Mouse (Mus musculus): ENCODE measurements around the gene Pak6.

Gene Pak6

GRCm38 (mm10) chr2:118697311-118697877 is 34.3 kb downstream of the Pak6 start:
- no peak for DNase-seq (ENCODE audit: low read depth, low spot score)

- DNase-seq (ENCODE audit: low read depth, low spot score): no peak
These were observed 34.9 kb downstream of the Pak6 start for GRCm38 (mm10) chr2:118697955-118698354.

GRCm38 (mm10) chr2:118700179-118701062 is 37.3 kb downstream of the Pak6 start:
- DNase-seq (ENCODE audit: low read depth, low spot score): no peak

GRCm38 (mm10) chr2:118701161-118701560 is 38.1 kb downstream of the Pak6 start:
- no peak for DNase-seq (ENCODE audit: low read depth, low spot score)

GRCm38 (mm10) chr2:118701971-118702882 is 39.1 kb downstream of the Pak6 start:
- DNase-seq (ENCODE audit: low read depth, low spot score): no peak

GRCm38 (mm10) chr2:118702883-118703761 is 40.0 kb downstream of the Pak6 start:
- DNase-seq (ENCODE audit: low read depth, low spot score): no peak

GRCm38 (mm10) chr2:118703913-118704730 is 41.0 kb downstream of the Pak6 start, which contains the start of gene Ankrd63:
Gene Ankrd63 (minus strand): TSS chr2:118703963.
- no peak for DNase-seq (ENCODE audit: low read depth, low spot score)

GRCm38 (mm10) chr2:118706436-118706835 is 43.3 kb downstream of the Pak6 start:
- DNase-seq (ENCODE audit: low read depth, low spot score): no peak

GRCm38 (mm10) chr2:118708472-118708871 is 45.4 kb downstream of the Pak6 start:
- DNase-seq (ENCODE audit: low read depth, low spot score): no peak

GRCm38 (mm10) chr2:118709655-118710221 is 46.6 kb downstream of the Pak6 start:
- no peak for DNase-seq (ENCODE audit: low read depth, low spot score)

GRCm38 (mm10) chr2:118711038-118711494 is 48.0 kb downstream of the Pak6 start:
- peak; percentile 42 for DNase-seq (ENCODE audit: low read depth, low spot score)

GRCm38 (mm10) chr2:118713631-118714030 is 50.5 kb downstream of the Pak6 start:
- no peak for DNase-seq (ENCODE audit: low read depth, low spot score)

GRCm38 (mm10) chr2:118714230-118714629 is 51.1 kb downstream of the Pak6 start:
- DNase-seq (ENCODE audit: low read depth, low spot score): peak; percentile 78

GRCm38 (mm10) chr2:118716677-118717076 is 53.6 kb downstream of the Pak6 start:
- no peak for DNase-seq (ENCODE audit: low read depth, low spot score)

- DNase-seq (ENCODE audit: low read depth, low spot score): no peak
These were observed 60.8 kb downstream of the Pak6 start for GRCm38 (mm10) chr2:118723693-118724486.

- DNase-seq (ENCODE audit: low read depth, low spot score): no peak
These were observed 62.4 kb downstream of the Pak6 start for GRCm38 (mm10) chr2:118725511-118725910.

- no peak for DNase-seq (ENCODE audit: low read depth, low spot score)
These were observed 63.8 kb downstream of the Pak6 start for GRCm38 (mm10) chr2:118726873-118727272.

GRCm38 (mm10) chr2:118727911-118728310 is 64.8 kb downstream of the Pak6 start:
- DNase-seq (ENCODE audit: low read depth, low spot score): no peak

GRCm38 (mm10) chr2:118728337-118728736 is 65.2 kb downstream of the Pak6 start, which contains the start of gene Plcb2:
Gene Plcb2 (minus strand): TSS chr2:118728438.
- no peak for DNase-seq (ENCODE audit: low read depth, low spot score)

Measured in brain, embryonic 18.5 days (tissue).